Mouse (Mus musculus): Measurements from ENCODE around the gene Syce1. TPM values are rescaled to one million over a fixed set of nuclear protein-coding genes. Genes with fewer than 3 reads are reported as not detected.

Syce1 gene
- polyA plus RNA-seq (2014; fragmentation: Nextera tagmentation; extraction: Ambion mirVana): 0.25 and 0.70 TPM in 2 replicates

GRCm38 (mm10) chr7:140787406-140788052 is at the start of gene Syce1:
Gene Syce1, minus strand, starts transcription at chr7:140787852.
- H3K36me3 ChIP-seq (ENCODE audit: control insufficient read depth, insufficient read depth, low read length): no peaks in the 10 kb centered on the region
- H3K27me3 ChIP-seq (ENCODE audit: control insufficient read depth, insufficient read depth, low read length): no peaks in the 10 kb centered on the region
- no peaks in the 10 kb centered on the region for H3K4me1 ChIP-seq (ENCODE audit: control insufficient read depth, insufficient read depth, low read length)
- no peak; the same call in 1 of the 2 replicates for ATAC-seq (replicated peaks; ENCODE audit: insufficient number of reproducible peaks, low FRiP score, low TSS enrichment)
- H3K9ac ChIP-seq (ENCODE audit: low read depth, low read length): no peak within 1 kb of the TSS
- no peak within 1 kb of the TSS for H3K27ac ChIP-seq (ENCODE audit: low read depth, low read length)
- no peaks in the 10 kb centered on the region for H3K9me3 ChIP-seq (replicated peaks; ENCODE audit: control insufficient read depth, low read length)
- H3K4me2 ChIP-seq: no peak within 1 kb of the TSS
- 64% methylated on average over 33 of the region's 33 CpGs for WGBS (ENCODE audit: insufficient replicate concordance)
- no peak within 1 kb of the TSS for H3K4me3 ChIP-seq (ENCODE audit: low read depth, low read length)

DNA sequence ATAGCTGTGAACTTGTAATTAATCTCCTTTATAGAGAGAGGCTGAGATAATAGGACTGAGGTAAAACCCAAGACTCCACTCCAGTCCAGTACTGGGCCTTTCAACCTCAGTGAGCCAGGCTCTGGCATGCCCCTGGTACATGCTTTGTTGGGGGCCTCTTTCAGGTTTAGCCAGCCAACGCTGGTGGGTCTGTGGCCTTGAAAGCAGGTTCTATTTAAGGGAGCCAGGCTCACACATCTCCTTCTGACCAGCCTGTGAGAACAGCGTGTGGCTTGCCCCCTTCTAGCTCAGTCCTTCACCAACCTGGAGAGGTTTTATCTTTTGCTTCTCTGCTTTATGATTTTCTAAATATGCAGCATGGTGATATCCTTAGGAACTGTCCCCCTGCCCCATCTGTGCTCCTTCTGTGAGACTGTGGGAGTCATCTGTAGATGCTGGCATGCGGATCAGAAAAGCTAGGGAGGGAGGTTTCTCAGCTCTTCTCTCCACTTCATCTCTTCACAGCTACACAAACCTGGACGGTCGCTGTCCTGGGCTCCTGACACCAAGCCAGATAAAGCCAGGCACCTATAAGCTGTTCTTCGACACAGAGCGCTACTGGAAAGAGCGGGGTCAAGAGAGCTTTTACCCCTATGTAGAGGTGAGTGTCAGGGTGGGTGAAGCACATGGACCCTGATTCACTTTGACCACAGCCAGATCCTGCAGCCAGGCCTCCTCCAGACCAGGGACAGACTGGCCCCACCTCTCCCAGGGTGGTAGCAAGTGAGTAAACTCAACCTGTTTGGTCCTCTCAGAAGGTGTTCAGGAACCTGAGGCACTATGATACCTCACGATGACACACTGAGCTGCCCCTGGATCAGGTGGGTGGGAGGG is 48.8 kb upstream of the Syce1 start:
- WGBS (ENCODE audit: insufficient replicate concordance): 65% methylated on average over 9 of the region's 9 CpGs
- ATAC-seq (replicated peaks; ENCODE audit: insufficient number of reproducible peaks, low FRiP score, low TSS enrichment): no peak
- Histone ChIP-seq H3K4me3 (ENCODE audit: low read depth, low read length) (no peak overlapping the region), H3K9me3 (replicated peaks; ENCODE audit: control insufficient read depth, low read length) (no peaks in the 10 kb centered on the region), H3K4me2 (no peak overlapping the region), H3K36me3 (ENCODE audit: control insufficient read depth, insufficient read depth, low read length) (no peaks in the 10 kb centered on the region), H3K27ac (ENCODE audit: low read depth, low read length) (no peak overlapping the region), H3K9ac (ENCODE audit: low read depth, low read length) (no peak overlapping the region), H3K27me3 (ENCODE audit: control insufficient read depth, insufficient read depth, low read length) (peaks cover 31% of the 10 kb centered on the region), H3K4me1 (ENCODE audit: control insufficient read depth, insufficient read depth, low read length) (no peaks in the 10 kb centered on the region)

DNA sequence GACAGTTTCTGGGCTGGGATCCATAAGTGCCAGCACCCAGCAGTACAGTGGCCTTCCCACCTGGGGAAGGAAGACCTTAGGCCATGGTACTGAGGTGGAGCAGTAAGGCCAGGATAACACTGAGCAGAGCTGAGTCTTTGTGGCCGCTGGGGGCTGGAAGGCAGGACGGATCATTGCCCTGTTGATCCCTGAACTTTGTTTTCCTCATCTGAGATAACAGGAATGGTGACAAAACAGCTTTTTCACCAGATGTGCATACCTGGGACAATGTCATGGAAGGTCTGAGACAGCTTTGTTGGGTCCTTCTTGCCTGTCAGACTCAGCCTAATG is 48.1 kb upstream of the Syce1 start:
- Histone ChIP-seq H3K27ac (ENCODE audit: low read depth, low read length) (no peak overlapping the region), H3K36me3 (ENCODE audit: control insufficient read depth, insufficient read depth, low read length) (no peaks in the 10 kb centered on the region), H3K4me3 (ENCODE audit: low read depth, low read length) (no peak overlapping the region), H3K4me1 (ENCODE audit: control insufficient read depth, insufficient read depth, low read length) (no peaks in the 10 kb centered on the region), H3K9ac (ENCODE audit: low read depth, low read length) (no peak overlapping the region), H3K4me2 (no peak overlapping the region), H3K9me3 (replicated peaks; ENCODE audit: control insufficient read depth, low read length) (no peaks in the 10 kb centered on the region), H3K27me3 (ENCODE audit: control insufficient read depth, insufficient read depth, low read length) (peaks cover 23% of the 10 kb centered on the region)
- ATAC-seq (replicated peaks; ENCODE audit: insufficient number of reproducible peaks, low FRiP score, low TSS enrichment): no peak
- WGBS (ENCODE audit: insufficient replicate concordance): 75% methylated on average over 2 of the region's 2 CpGs

GRCm38 (mm10) chr7:140834968-140835757 is 47.5 kb upstream of the Syce1 start, which contains the start of gene Urah:
Gene Urah, plus strand, starts transcription at chr7:140835018.
- WGBS (ENCODE audit: insufficient replicate concordance): 40% methylated on average over 20 of the region's 20 CpGs
- ATAC-seq (replicated peaks; ENCODE audit: insufficient number of reproducible peaks, low FRiP score, low TSS enrichment): no peak
- H3K27ac ChIP-seq (ENCODE audit: low read depth, low read length): no peak within 1 kb of the TSS
- no peaks in the 10 kb centered on the region for H3K9me3 ChIP-seq (replicated peaks; ENCODE audit: control insufficient read depth, low read length)
- H3K9ac ChIP-seq (ENCODE audit: low read depth, low read length): no peak within 1 kb of the TSS
- H3K4me1 ChIP-seq (ENCODE audit: control insufficient read depth, insufficient read depth, low read length): no peaks in the 10 kb centered on the region
- no peaks in the 10 kb centered on the region for H3K36me3 ChIP-seq (ENCODE audit: control insufficient read depth, insufficient read depth, low read length)
- no peak within 1 kb of the TSS for H3K4me2 ChIP-seq
- H3K4me3 ChIP-seq (ENCODE audit: low read depth, low read length): no peak within 1 kb of the TSS
- H3K27me3 ChIP-seq (ENCODE audit: control insufficient read depth, insufficient read depth, low read length): peaks cover 21% of the 10 kb centered on the region

- Histone ChIP-seq H3K27me3 (ENCODE audit: control insufficient read depth, insufficient read depth, low read length) (peaks cover 10% of the 10 kb centered on the region), H3K4me3 (ENCODE audit: low read depth, low read length) (no peak overlapping the region), H3K9ac (ENCODE audit: low read depth, low read length) (no peak overlapping the region), H3K27ac (ENCODE audit: low read depth, low read length) (no peak overlapping the region), H3K4me1 (ENCODE audit: control insufficient read depth, insufficient read depth, low read length) (no peaks in the 10 kb centered on the region), H3K36me3 (ENCODE audit: control insufficient read depth, insufficient read depth, low read length) (no peaks in the 10 kb centered on the region), H3K4me2 (no peak overlapping the region), H3K9me3 (replicated peaks; ENCODE audit: control insufficient read depth, low read length) (no peaks in the 10 kb centered on the region)
- no peak for ATAC-seq (replicated peaks; ENCODE audit: insufficient number of reproducible peaks, low FRiP score, low TSS enrichment)
- 71% methylated on average over 4 of the region's 4 CpGs for WGBS (ENCODE audit: insufficient replicate concordance)
These were observed 45.7 kb upstream of the Syce1 start for GRCm38 (mm10) chr7:140833341-140833740.

DNA sequence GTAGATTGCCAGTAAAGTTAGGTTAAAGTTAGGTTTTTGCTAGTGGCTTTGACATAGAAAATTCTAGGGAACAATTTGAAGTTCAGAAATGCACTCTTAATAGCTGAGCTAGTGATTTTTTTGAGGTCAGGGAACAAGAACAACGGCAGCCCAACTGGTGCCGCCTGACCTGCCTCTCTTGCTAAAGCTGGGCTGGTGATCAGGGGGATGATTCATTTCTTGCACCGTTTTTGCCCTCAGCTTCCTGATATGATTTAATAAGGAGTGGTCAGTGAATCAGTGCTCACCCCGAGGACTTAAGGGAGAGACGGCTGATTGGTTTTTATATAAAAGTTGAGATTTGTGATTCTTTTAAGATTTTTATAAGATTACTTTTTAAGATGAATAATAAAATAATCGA is 43.8 kb upstream of the Syce1 start:
- no peak overlapping the region for H3K9ac ChIP-seq (ENCODE audit: low read depth, low read length)
- 65% methylated on average over 6 of the region's 6 CpGs for WGBS (ENCODE audit: insufficient replicate concordance)
- no peaks in the 10 kb centered on the region for H3K4me1 ChIP-seq (ENCODE audit: control insufficient read depth, insufficient read depth, low read length)
- H3K36me3 ChIP-seq (ENCODE audit: control insufficient read depth, insufficient read depth, low read length): no peaks in the 10 kb centered on the region
- peaks cover 7% of the 10 kb centered on the region for H3K27me3 ChIP-seq (ENCODE audit: control insufficient read depth, insufficient read depth, low read length)
- no peak for ATAC-seq (replicated peaks; ENCODE audit: insufficient number of reproducible peaks, low FRiP score, low TSS enrichment)
- H3K4me3 ChIP-seq (ENCODE audit: low read depth, low read length): no peak overlapping the region
- H3K4me2 ChIP-seq: no peak overlapping the region
- no peak overlapping the region for H3K27ac ChIP-seq (ENCODE audit: low read depth, low read length)
- H3K9me3 ChIP-seq (replicated peaks; ENCODE audit: control insufficient read depth, low read length): no peaks in the 10 kb centered on the region

- ATAC-seq (replicated peaks; ENCODE audit: insufficient number of reproducible peaks, low FRiP score, low TSS enrichment): no peak
- H3K27ac ChIP-seq (ENCODE audit: low read depth, low read length): no peak overlapping the region
- WGBS (ENCODE audit: insufficient replicate concordance): 23% methylated on average over 8 of the region's 8 CpGs
- H3K9me3 ChIP-seq (replicated peaks; ENCODE audit: control insufficient read depth, low read length): no peaks in the 10 kb centered on the region
- no peaks in the 10 kb centered on the region for H3K36me3 ChIP-seq (ENCODE audit: control insufficient read depth, insufficient read depth, low read length)
- no peak overlapping the region for H3K4me3 ChIP-seq (ENCODE audit: low read depth, low read length)
- H3K4me1 ChIP-seq (ENCODE audit: control insufficient read depth, insufficient read depth, low read length): no peaks in the 10 kb centered on the region
- no peaks in the 10 kb centered on the region; the same call in 1 of the 2 replicates for H3K27me3 ChIP-seq (ENCODE audit: control insufficient read depth, insufficient read depth, low read length)
- H3K4me2 ChIP-seq: no peak overlapping the region
- no peak overlapping the region for H3K9ac ChIP-seq (ENCODE audit: low read depth, low read length)
These were observed 40.7 kb upstream of the Syce1 start for GRCm38 (mm10) chr7:140828171-140828881.

- H3K4me2 ChIP-seq: no peak overlapping the region
- H3K9me3 ChIP-seq (replicated peaks; ENCODE audit: control insufficient read depth, low read length): no peaks in the 10 kb centered on the region
- WGBS (ENCODE audit: insufficient replicate concordance): 88% methylated on average over 4 of the region's 4 CpGs
- no peaks in the 10 kb centered on the region for H3K27me3 ChIP-seq (ENCODE audit: control insufficient read depth, insufficient read depth, low read length)
- no peaks in the 10 kb centered on the region for H3K4me1 ChIP-seq (ENCODE audit: control insufficient read depth, insufficient read depth, low read length)
- no peak for ATAC-seq (replicated peaks; ENCODE audit: insufficient number of reproducible peaks, low FRiP score, low TSS enrichment)
- no peak overlapping the region for H3K27ac ChIP-seq (ENCODE audit: low read depth, low read length)
- no peak overlapping the region for H3K9ac ChIP-seq (ENCODE audit: low read depth, low read length)
- H3K36me3 ChIP-seq (ENCODE audit: control insufficient read depth, insufficient read depth, low read length): no peaks in the 10 kb centered on the region
- no peak overlapping the region for H3K4me3 ChIP-seq (ENCODE audit: low read depth, low read length)
These were observed 35.1 kb upstream of the Syce1 start for GRCm38 (mm10) chr7:140822731-140823130.

Data from heart, embryonic 11.5 days (tissue).